Mouse (Mus musculus) embryonic fibroblast, embryonic 13.5 days (primary cell): ENCODE measurements at regions not wholly inside any gene's neighbourhood (a gene's known extent, or its start where the extent isn't known, plus 50 kb on each side); places are given as distances from the start of the nearest gene placed in this dataset.

Experiments
- CTCF ChIP-seq: IDR thresholded peaks from 2 replicates; pipeline ENCODE4 v1.5.1; 2011; ENCODE audit warnings: mild to moderate bottlenecking, control low read depth, low read length, moderate library complexity, borderline replicate concordance; ENCODE audit not compliant: insufficient read depth
- POLR2A ChIP-seq: IDR thresholded peaks from 2 replicates; pipeline ENCODE4 v1.6.1; 2011; ENCODE audit warnings: low read depth, mild to moderate bottlenecking, control low read depth, low read length, moderate library complexity

DNA sequence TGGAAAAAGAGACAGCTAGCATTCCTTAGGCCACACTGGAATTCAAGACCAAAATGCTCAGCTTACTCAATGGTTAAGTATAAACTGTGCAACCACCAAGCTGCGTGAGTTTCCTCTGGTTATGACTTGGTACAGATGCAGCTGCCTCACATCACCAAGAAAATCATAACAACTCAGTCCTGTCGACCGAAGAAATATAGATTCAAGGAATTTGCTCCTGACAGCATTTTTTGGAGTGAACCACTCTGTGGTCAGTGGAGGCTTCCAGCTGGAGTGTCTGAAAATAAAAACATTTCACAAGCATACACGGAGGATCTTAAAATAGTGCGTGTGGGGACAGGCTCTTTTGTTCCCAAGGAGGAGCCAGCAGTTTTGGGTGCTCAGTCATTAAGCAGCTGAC, 253.8 kb downstream of the Bckdhb start:
- TF ChIP-seq CTCF (no peak), POLR2A (no peak)
